Mouse (Mus musculus) limb, embryonic 14.5 days (tissue): ENCODE results near the gene Cdk18. TPM values are rescaled to one million over a fixed set of nuclear protein-coding genes. Genes with fewer than 3 reads are reported as not detected.

Experiments used
- ATAC-seq: fragments of 200-750 bp; cut with Nextera tagmentation; 2 replicates; pipeline ENCODE4 v1.8.0; 2017; ENCODE audit warnings: low read depth, moderate number of reproducible peaks, moderate TSS enrichment; ENCODE audit not compliant: low FRiP score
- DNase-seq: peaks from one replicate; pipeline ENCODE4 v3.0.0-alpha.2; 2015; ENCODE audit warnings: low spot score
- H3K27ac ChIP-seq: fragments of 300-500 bp; sonication (generic); replicated peaks from 2 replicates; pipeline ENCODE4 v1.5.1; 2014; ENCODE audit warnings: low read depth, mild to moderate bottlenecking, low read length, moderate library complexity, mixed read lengths
- H3K27me3 ChIP-seq: fragments of 300-500 bp; sonication (generic); 2 replicates; pipeline ENCODE4 v1.6.1; 2014; ENCODE audit warnings: low read length, mixed read lengths; ENCODE audit not compliant: control insufficient read depth, insufficient read depth
- H3K36me3 ChIP-seq: fragments of 300-500 bp; sonication (generic); 2 replicates; pipeline ENCODE4 v1.6.1; 2014; ENCODE audit warnings: mild to moderate bottlenecking, low read length, moderate library complexity, mixed read lengths; ENCODE audit not compliant: control insufficient read depth, insufficient read depth
- H3K4me1 ChIP-seq: fragments of 300-500 bp; sonication (generic); 2 replicates; pipeline ENCODE4 v1.6.1; 2014; ENCODE audit warnings: antibody characterized with exemption, low read length, mixed read lengths; ENCODE audit not compliant: control insufficient read depth, insufficient read depth
- H3K4me2 ChIP-seq: fragments of 300-500 bp; sonication (generic); replicated peaks from 2 replicates; pipeline ENCODE4 v1.6.1; 2014; ENCODE audit warnings: low read depth, mild to moderate bottlenecking, low read length, moderate library complexity; ENCODE audit not compliant: severe bottlenecking
- H3K4me3 ChIP-seq: fragments of 300-500 bp; sonication (generic); replicated peaks from 2 replicates; pipeline ENCODE4 v1.5.1; 2014; ENCODE audit warnings: low read length
- H3K9ac ChIP-seq: fragments of 300-500 bp; sonication (generic); 2 replicates; pipeline ENCODE4 v1.6.1; 2014; ENCODE audit warnings: mild to moderate bottlenecking, low read depth, low read length, moderate library complexity; ENCODE audit not compliant: severe bottlenecking
- H3K9me3 ChIP-seq: fragments of 300-500 bp; sonication (generic); 2 replicates; pipeline ENCODE4 v1.6.1; 2016; ENCODE audit warnings: low read length; ENCODE audit not compliant: control insufficient read depth
- POLR2A ChIP-seq: fragments of 200-500 bp; IDR thresholded peaks from 2 replicates; pipeline ENCODE4 v1.8.0; 2012; ENCODE audit warnings: inconsistent platforms, mild to moderate bottlenecking, moderate library complexity, borderline replicate concordance; ENCODE audit not compliant: insufficient read depth, insufficient read length; ENCODE audit errors: extremely low read depth
- WGBS: fragments of 180-500 bp; shearing (Covaris S2); extraction: QIAGEN DNeasy Blood & Tissue Kit; methylation state at CpG from one replicate; pipeline ENCODE4 v1.1.7; 2014; 5-methylcytosine and 5-hydroxymethylcytosine counted together
- polyA plus RNA-seq, 2 experiments: library from polyadenylated mRNA; depleted of rRNA in 1 of 2; stranded (reverse) in 1 of 2; unstranded in 1 of 2; fragments of >200 nt; fragmentation: Nextera tagmentation in 1 of 2; extraction: Ambion mirVana in 1 of 2; gene quantifications; 2 replicates each; pipeline versions ENCODE4 v1.2.1 to v1.2.3; 2012 to 2014

The Cdk18 gene
- polyA plus RNA-seq, 2 experiments = 2.5 to 8.5 TPM

GRCm38 (mm10) chr1:132125803-132126405, 13.6 kb downstream of the Cdk18 start:
- Histone ChIP-seq H3K36me3 (no peaks in the 10 kb centered on the region), H3K9ac (no peak overlapping the region), H3K27ac (no peak overlapping the region), H3K4me2 (no peak overlapping the region), H3K4me1 (0 out of 2 replicates have a peak, but pooled peaks cover 5% of the 10 kb centered on the region), H3K9me3 (no peaks in the 10 kb centered on the region), H3K27me3 (no peaks in the 10 kb centered on the region), H3K4me3 (no peak overlapping the region)
- TF ChIP-seq POLR2A = no peak
- 67% methylated on average over 6 of the region's 6 CpGs for WGBS
- ATAC-seq (no peak), DNase-seq (no peak)

GRCm38 (mm10) chr1:132125249-132125648, 14.2 kb downstream of the Cdk18 start:
- 34% methylated on average over 4 of the region's 4 CpGs for WGBS
- Histone ChIP-seq H3K9ac (no peak overlapping the region), H3K27ac (no peak overlapping the region), H3K4me2 (no peak overlapping the region), H3K9me3 (no peaks in the 10 kb centered on the region), H3K36me3 (no peaks in the 10 kb centered on the region), H3K4me3 (no peak overlapping the region), H3K27me3 (no peaks in the 10 kb centered on the region), H3K4me1 (0 out of 2 replicates have a peak, but pooled peaks cover 5% of the 10 kb centered on the region)
- DNase-seq (no peak), ATAC-seq (no peak)
- TF ChIP-seq POLR2A = no peak

GRCm38 (mm10) chr1:132123420-132124014, 16.0 kb downstream of the Cdk18 start:
- Histone ChIP-seq H3K4me2 (no peak overlapping the region), H3K27me3 (no peaks in the 10 kb centered on the region), H3K36me3 (no peaks in the 10 kb centered on the region), H3K9me3 (no peaks in the 10 kb centered on the region), H3K4me1 (0 out of 2 replicates have a peak, but pooled peaks cover 5% of the 10 kb centered on the region), H3K27ac (no peak overlapping the region), H3K9ac (no peak overlapping the region), H3K4me3 (no peak overlapping the region)
- WGBS = 56% methylated on average over 9 of the region's 9 CpGs
- no peak for DNase-seq
- no peak for TF ChIP-seq POLR2A
- no peak for ATAC-seq

GRCm38 (mm10) chr1:132121895-132122294, 17.6 kb downstream of the Cdk18 start:
- H3K27me3 ChIP-seq = no peaks in the 10 kb centered on the region
- no peaks in the 10 kb centered on the region for H3K36me3 ChIP-seq
- H3K9ac ChIP-seq = no peak overlapping the region
- H3K4me2 ChIP-seq = no peak overlapping the region
- ATAC-seq = no peak; the same call in 1 of the 2 replicates
- DNase-seq = no peak
- H3K4me3 ChIP-seq = no peak overlapping the region
- no peaks in the 10 kb centered on the region for H3K4me1 ChIP-seq
- no peaks in the 10 kb centered on the region for H3K9me3 ChIP-seq
- no peak for TF ChIP-seq POLR2A
- 85% methylated on average over 6 of the region's 6 CpGs for WGBS
- H3K27ac ChIP-seq = no peak overlapping the region

- no peaks in the 10 kb centered on the region for H3K36me3 ChIP-seq
- H3K27me3 ChIP-seq = no peaks in the 10 kb centered on the region
- no peaks in the 10 kb centered on the region for H3K4me1 ChIP-seq
- no peak for TF ChIP-seq POLR2A
- ATAC-seq (no peak; the same call in 1 of the 2 replicates), DNase-seq (peak; percentile 93)
- H3K27ac ChIP-seq = no peak overlapping the region
- H3K9me3 ChIP-seq = no peaks in the 10 kb centered on the region
- WGBS = 26% methylated on average over 6 of the region's 6 CpGs
- H3K4me3 ChIP-seq = no peak overlapping the region
- H3K9ac ChIP-seq = no peak overlapping the region
- no peak overlapping the region for H3K4me2 ChIP-seq
Measured at GRCm38 (mm10) chr1:132121236-132121635, 18.2 kb downstream of the Cdk18 start.
